Mouse (Mus musculus): ENCODE measurements around the gene Tsfm.

DNA sequence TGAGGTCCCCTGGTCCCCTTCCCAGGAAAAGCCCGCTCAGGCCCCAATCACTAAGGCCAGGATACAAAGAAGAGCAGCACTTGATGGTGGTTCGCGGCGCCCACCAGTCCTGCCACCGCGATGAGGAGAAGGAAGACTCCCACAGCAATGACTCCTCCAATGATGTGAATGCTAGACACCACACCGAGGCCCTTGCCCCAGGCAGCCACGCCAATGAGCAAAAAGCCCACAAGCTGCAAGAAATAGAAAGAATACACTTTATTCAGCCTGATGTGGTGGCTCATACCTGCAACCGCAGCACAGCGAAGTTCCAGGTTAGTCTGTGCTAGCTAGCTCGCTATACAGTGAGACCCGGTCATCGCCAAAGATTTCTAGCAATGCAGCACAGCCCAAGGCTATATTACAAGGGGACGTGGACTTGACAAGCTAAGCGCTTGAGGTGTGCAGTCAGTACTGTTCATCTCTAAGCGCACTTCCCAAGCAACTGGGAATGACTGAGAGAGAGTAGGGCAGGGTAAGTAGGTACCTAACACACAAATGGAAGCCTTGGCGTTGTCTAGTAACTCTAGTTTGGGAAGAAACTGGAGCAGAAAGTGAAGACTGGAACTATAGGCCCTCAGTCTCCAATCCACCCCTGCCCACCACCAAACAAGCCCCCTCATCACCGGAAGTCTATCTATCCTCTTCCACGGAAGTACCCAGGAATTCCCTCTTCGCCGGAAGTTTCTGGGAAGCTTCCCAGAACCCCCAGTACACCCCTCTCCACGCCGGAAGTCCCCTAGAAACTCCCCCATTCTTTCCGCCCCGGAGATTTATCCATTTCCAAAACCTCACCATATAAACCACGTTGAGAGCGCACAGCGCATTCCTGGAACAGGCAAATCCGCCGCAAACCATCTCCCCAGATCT lies 38.9 kb upstream of the Tsfm start:
- TF ChIP-seq CTCF (IDR thresholded peaks at IDR 0.05; ENCODE audit: control insufficient read depth, insufficient read depth, insufficient replicate concordance, low read depth, low read length) (no peak), POLR2A (IDR thresholded peaks at IDR 0.05; ENCODE audit: control insufficient read depth, low read depth, low read length) (no peak)
